Mouse (Mus musculus) stomach, embryonic 15.5 days (tissue): ENCODE measurements around the gene Pheta1. TPM values are rescaled to one million over a fixed set of nuclear protein-coding genes. Genes with fewer than 3 reads are reported as not detected.

Source experiments
- ATAC-seq: fragments of 200-750 bp; cut with Nextera tagmentation; 2 replicates; pipeline ENCODE4 v1.8.0; 2017; ENCODE audit warnings: low read depth, moderate number of reproducible peaks, moderate TSS enrichment; ENCODE audit not compliant: insufficient read depth, low FRiP score
- H3K27ac ChIP-seq: fragments of 300-500 bp; sonication (generic); 2 replicates; pipeline ENCODE4 v1.5.1; 2015; ENCODE audit warnings: mild to moderate bottlenecking, inconsistent platforms
- H3K27me3 ChIP-seq: fragments of 300-500 bp; sonication (generic); replicated peaks from 2 replicates; pipeline ENCODE4 v1.6.1; 2015; ENCODE audit warnings: inconsistent platforms
- H3K36me3 ChIP-seq: fragments of 300-500 bp; sonication (generic); 2 replicates; pipeline ENCODE4 v1.6.1; 2015; ENCODE audit warnings: inconsistent platforms
- H3K4me1 ChIP-seq: fragments of 300-500 bp; sonication (generic); 2 replicates; pipeline ENCODE4 v1.6.1; 2015; ENCODE audit warnings: inconsistent platforms
- H3K4me2 ChIP-seq: fragments of 300-500 bp; sonication (generic); 2 replicates; pipeline ENCODE4 v1.6.1; 2015; ENCODE audit warnings: mild to moderate bottlenecking, inconsistent platforms
- H3K4me3 ChIP-seq: fragments of 300-500 bp; sonication (generic); replicated peaks from 2 replicates; pipeline ENCODE4 v1.5.1; 2015; ENCODE audit warnings: inconsistent platforms
- H3K9ac ChIP-seq: fragments of 300-500 bp; sonication (generic); 2 replicates; pipeline ENCODE4 v1.6.1; 2015; ENCODE audit warnings: inconsistent platforms
- H3K9me3 ChIP-seq: fragments of 300-500 bp; sonication (generic); 2 replicates; pipeline ENCODE4 v1.6.1; 2016; ENCODE audit warnings: inconsistent platforms
- WGBS: fragments of 180-500 bp; shearing (Covaris S2); methylation state at CpG from one replicate; pipeline ENCODE4 v1.1.7; 2015; 5-methylcytosine and 5-hydroxymethylcytosine counted together
- polyA plus RNA-seq: library from polyadenylated mRNA; unstranded; fragments of >200 nt; fragmentation: Nextera tagmentation; extraction: Ambion mirVana; gene quantifications from 2 replicates; pipeline ENCODE4 v1.2.1, GENCODE M21; 2015

The Pheta1 gene
- polyA plus RNA-seq, 1 experiment from 2014 or later, result 23.7 TPM

GRCm38 (mm10) chr5:121827876-121828275 is 20.9 kb upstream of the Pheta1 start:
- H3K4me3 ChIP-seq, result no peak overlapping the region
- H3K4me1 ChIP-seq, result peaks cover 25% of the 10 kb centered on the region
- no peak for ATAC-seq
- 81% methylated on average over 4 of the region's 4 CpGs for WGBS
- H3K27ac ChIP-seq, result no peak overlapping the region
- no peaks in the 10 kb centered on the region for H3K27me3 ChIP-seq
- no peak overlapping the region for H3K4me2 ChIP-seq
- no peak overlapping the region for H3K9ac ChIP-seq
- peaks cover 14% of the 10 kb centered on the region; the same call in 1 of the 2 replicates for H3K36me3 ChIP-seq
- no peaks in the 10 kb centered on the region for H3K9me3 ChIP-seq

- WGBS, result 21% methylated on average over 82 of the region's 82 CpGs
- Histone ChIP-seq H3K4me2 (peak overlapping the region; percentile 73), H3K9ac (no peak overlapping the region), H3K36me3 (peaks cover 14% of the 10 kb centered on the region; the same call in 1 of the 2 replicates), H3K27ac (no peak overlapping the region), H3K4me1 (peaks cover 33% of the 10 kb centered on the region), H3K9me3 (no peaks in the 10 kb centered on the region), H3K27me3 (no peaks in the 10 kb centered on the region), H3K4me3 (peak overlapping the region; percentile 35)
- ATAC-seq, result no peak
Observed at GRCm38 (mm10) chr5:121828491-121829432, 20.0 kb upstream of the Pheta1 start.

- Histone ChIP-seq H3K9ac (no peak overlapping the region), H3K4me3 (no peak overlapping the region), H3K36me3 (peaks cover 12% of the 10 kb centered on the region; the same call in 1 of the 2 replicates), H3K27me3 (no peaks in the 10 kb centered on the region), H3K4me1 (peaks cover 52% of the 10 kb centered on the region), H3K4me2 (no peak overlapping the region), H3K9me3 (no peaks in the 10 kb centered on the region), H3K27ac (no peak overlapping the region)
- no peak for ATAC-seq
- 85% methylated on average over 6 of the region's 6 CpGs for whole genome bisulfite sequencing
Observed at GRCm38 (mm10) chr5:121831002-121831601, 17.7 kb upstream of the Pheta1 start.

GRCm38 (mm10) chr5:121832376-121833155 is 16.2 kb upstream of the Pheta1 start:
- 0 out of 2 replicates have a peak overlapping the region, but pooled peaks have one; percentile 85 for H3K4me2 ChIP-seq
- H3K27ac ChIP-seq, result peak overlapping the region; percentile 23
- ATAC-seq, result no peak
- peaks cover 7% of the 10 kb centered on the region; the same call in 1 of the 2 replicates for H3K36me3 ChIP-seq
- H3K9ac ChIP-seq, result no peak overlapping the region
- WGBS, result 75% methylated on average over 6 of the region's 6 CpGs
- no peaks in the 10 kb centered on the region for H3K27me3 ChIP-seq
- H3K4me3 ChIP-seq, result no peak overlapping the region
- H3K4me1 ChIP-seq, result peaks cover 56% of the 10 kb centered on the region
- H3K9me3 ChIP-seq, result no peaks in the 10 kb centered on the region

GRCm38 (mm10) chr5:121833159-121833558 is 15.6 kb upstream of the Pheta1 start:
- H3K36me3 ChIP-seq, result peaks cover 5% of the 10 kb centered on the region; the same call in 1 of the 2 replicates
- H3K4me2 ChIP-seq, result peak overlapping the region; percentile 85
- no peak overlapping the region for H3K9ac ChIP-seq
- no peak for ATAC-seq
- 97% methylated on average over 2 of the region's 2 CpGs for WGBS
- H3K27me3 ChIP-seq, result no peaks in the 10 kb centered on the region
- peak overlapping the region; percentile 54; the same call in 1 of the 2 replicates for H3K27ac ChIP-seq
- H3K4me3 ChIP-seq, result no peak overlapping the region; the same call in 1 of the 2 replicates
- no peaks in the 10 kb centered on the region for H3K9me3 ChIP-seq
- peaks cover 62% of the 10 kb centered on the region for H3K4me1 ChIP-seq

GRCm38 (mm10) chr5:121833572-121834240 is 15.1 kb upstream of the Pheta1 start:
- Histone ChIP-seq H3K9me3 (no peaks in the 10 kb centered on the region), H3K9ac (no peak overlapping the region), H3K4me2 (peak overlapping the region; percentile 85), H3K36me3 (0 out of 2 replicates have a peak, but pooled peaks cover 3% of the 10 kb centered on the region), H3K27me3 (no peaks in the 10 kb centered on the region), H3K4me3 (peak overlapping the region; percentile 61), H3K4me1 (peaks cover 62% of the 10 kb centered on the region), H3K27ac (peak overlapping the region; percentile 35; the same call in 1 of the 2 replicates)
- WGBS, result 30% methylated on average over 10 of the region's 10 CpGs
- no peak for ATAC-seq

GRCm38 (mm10) chr5:121834241-121834606 is 14.6 kb upstream of the Pheta1 start:
- 66% methylated on average over 7 of the region's 7 CpGs for WGBS
- H3K4me3 ChIP-seq, result peak overlapping the region; percentile 61
- ATAC-seq, result no peak

GRCm38 (mm10) chr5:121834991-121835747 is 13.6 kb upstream of the Pheta1 start:
- Histone ChIP-seq H3K4me2 (peak overlapping the region; percentile 85), H3K9me3 (no peaks in the 10 kb centered on the region), H3K27ac (peak overlapping the region; percentile 71; the same call in 1 of the 2 replicates), H3K9ac (peak overlapping the region; percentile 60; the same call in 1 of the 2 replicates), H3K36me3 (no peaks in the 10 kb centered on the region), H3K4me3 (peak overlapping the region; percentile 61), H3K4me1 (peaks cover 55% of the 10 kb centered on the region), H3K27me3 (no peaks in the 10 kb centered on the region)
- no peak for ATAC-seq
- WGBS, result 28% methylated on average over 12 of the region's 12 CpGs

More at GRCm38 (mm10) chr5:121834241-121834606, 14.6 kb upstream of the Pheta1 start:
- Histone ChIP-seq H3K4me1 (peaks cover 62% of the 10 kb centered on the region), H3K36me3 (0 out of 2 replicates have a peak, but pooled peaks cover 3% of the 10 kb centered on the region), H3K27me3 (no peaks in the 10 kb centered on the region), H3K27ac (peak overlapping the region; percentile 35; the same call in 1 of the 2 replicates), H3K4me2 (peak overlapping the region; percentile 85), H3K9me3 (no peaks in the 10 kb centered on the region), H3K9ac (no peak overlapping the region)

GRCm38 (mm10) chr5:121835949-121836691 is 12.7 kb upstream of the Pheta1 start:
- H3K36me3 ChIP-seq, result no peaks in the 10 kb centered on the region
- peak; percentile 3 for ATAC-seq
- H3K27ac ChIP-seq, result peak overlapping the region; percentile 71
- under 1% methylated on average over 50 of the region's 51 CpGs for WGBS
- H3K4me2 ChIP-seq, result peak overlapping the region; percentile 85
- H3K4me3 ChIP-seq, result peak overlapping the region; percentile 61
- H3K9ac ChIP-seq, result peak overlapping the region; percentile 60
- peaks cover 55% of the 10 kb centered on the region for H3K4me1 ChIP-seq
- no peaks in the 10 kb centered on the region for H3K9me3 ChIP-seq
- no peaks in the 10 kb centered on the region for H3K27me3 ChIP-seq
